Mouse (Mus musculus) left cerebral cortex, adult 11 months (tissue): ENCODE measurements around the gene Usp36.

ENCODE experiments used
- DNase-seq: peaks from one replicate; pipeline ENCODE4 v3.0.0; 2022; ENCODE audit warnings: low spot score

Usp36 gene

DNA sequence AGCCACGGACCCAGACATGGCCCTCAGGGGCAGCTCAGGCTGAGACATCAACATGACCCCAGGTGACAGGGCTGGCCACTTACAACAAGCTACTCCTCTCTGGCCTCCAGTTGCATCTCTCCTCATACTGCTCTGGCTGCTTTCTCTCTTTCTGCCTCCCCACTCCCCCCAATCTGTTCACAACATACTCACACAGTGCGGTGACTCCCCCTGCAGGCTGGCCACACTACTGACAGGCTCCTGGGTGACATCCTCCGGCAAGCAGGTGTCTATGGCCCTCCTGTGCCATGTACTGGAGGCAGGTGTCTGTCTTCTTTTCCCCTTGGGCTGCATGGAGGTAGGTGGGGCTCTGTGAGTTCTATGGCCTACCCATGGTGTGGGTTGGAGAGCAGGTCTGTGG is 7.9 kb upstream of the Usp36 start:
- no peak for DNase-seq

DNA sequence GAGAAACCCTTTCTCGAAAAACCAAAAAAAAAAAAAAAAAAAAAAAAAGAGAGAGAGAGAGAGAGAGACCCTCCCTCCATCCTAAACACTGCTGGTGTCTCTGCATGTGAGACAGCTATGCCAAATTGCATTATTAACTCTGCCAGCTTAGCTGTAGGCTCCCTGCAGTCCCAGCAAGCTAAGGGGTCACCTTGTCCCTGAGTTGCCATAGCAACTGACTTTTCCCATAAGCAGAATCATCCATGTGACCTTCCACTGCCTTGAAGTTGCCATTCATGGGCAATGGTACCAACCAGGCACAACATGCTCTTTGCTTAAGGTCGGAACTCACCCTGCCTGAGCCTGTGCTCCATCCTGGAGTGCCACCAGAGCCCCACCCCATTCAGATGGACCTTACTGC is 5.0 kb upstream of the Usp36 start:
- no peak for DNase-seq

DNA sequence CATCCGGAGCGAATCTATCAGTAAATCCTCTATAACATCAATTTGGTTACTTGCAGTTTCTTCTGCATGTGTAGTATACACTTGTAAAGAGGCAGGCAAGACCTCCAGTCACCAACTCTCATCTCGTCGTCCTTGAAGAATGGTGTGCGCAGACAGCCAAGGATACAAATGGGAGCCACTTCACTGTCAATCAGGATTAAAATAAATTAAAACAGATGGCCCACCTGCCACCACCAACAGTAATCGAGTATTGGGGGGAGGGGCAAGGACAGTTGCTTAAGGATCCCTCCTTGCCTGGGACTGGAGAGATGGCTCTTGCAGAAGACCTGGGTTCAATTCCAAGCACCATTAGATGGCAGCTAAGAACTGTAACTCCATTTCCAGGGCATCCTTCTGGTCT is 2.6 kb upstream of the Usp36 start:
- no peak for DNase-seq

DNA sequence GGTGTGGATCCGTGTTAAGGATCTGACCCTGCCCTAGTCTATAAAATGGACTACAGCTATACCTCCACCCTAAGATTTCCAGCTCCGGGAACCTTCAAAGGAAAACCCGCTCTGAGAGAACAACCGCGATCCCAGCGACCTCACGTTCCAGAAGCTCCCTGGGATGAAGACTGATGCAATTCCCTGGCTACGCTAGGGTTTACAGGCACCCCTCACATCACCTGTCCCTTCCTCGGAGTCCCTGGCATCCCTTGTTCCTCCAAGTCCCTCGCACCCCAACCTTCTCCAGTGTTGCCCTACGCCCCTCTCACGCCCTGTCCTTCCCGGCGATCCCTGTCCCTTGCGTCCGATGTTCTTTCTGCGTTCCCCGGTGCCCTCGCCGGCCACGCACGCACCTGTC is 482 bp downstream of the Usp36 start:
- DNase-seq, result no peak

DNA sequence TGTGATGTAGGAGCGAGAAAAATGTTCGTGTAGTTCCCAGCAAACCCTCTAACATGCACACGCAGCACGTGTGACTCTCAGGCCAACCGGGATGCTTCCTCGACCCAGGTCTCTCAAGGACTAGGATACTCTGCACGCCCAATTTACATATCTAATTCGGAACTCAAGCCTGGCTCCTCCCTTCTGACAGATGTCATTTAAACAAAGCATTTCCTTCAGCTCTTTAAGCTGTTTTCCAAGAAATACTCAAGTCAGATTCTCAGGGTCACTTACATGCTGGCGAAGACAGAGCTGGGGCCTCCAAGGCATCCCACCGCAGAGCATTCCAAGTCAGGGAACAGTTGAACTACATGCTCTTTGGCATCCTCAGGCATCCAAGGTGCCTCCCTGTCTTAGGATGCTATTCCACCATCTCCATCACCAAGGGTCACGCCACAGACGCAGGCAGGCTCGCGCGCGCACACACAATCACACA is 970 bp downstream of the Usp36 start:
- no peak for DNase-seq

DNA sequence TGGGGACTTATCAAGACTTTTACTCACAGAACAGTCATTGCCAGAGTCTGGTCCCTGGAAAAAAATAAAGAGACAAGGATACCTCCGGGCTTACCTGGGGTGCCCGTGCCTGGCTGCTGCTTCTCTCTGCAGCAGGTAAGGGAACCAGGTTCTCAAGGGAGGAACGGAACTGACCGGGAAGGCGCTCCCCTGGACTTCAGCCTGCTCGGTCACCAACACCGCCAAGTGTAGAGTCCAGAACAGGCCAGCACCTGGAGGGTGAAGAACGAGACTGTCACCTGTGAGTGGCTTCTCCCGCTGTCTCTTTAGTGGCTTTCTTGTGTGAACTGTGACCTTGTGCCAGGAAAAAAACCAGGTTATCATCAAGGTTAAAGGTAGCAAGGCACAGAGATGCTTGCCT is 2.5 kb downstream of the Usp36 start:
- DNase-seq, result no peak

DNA sequence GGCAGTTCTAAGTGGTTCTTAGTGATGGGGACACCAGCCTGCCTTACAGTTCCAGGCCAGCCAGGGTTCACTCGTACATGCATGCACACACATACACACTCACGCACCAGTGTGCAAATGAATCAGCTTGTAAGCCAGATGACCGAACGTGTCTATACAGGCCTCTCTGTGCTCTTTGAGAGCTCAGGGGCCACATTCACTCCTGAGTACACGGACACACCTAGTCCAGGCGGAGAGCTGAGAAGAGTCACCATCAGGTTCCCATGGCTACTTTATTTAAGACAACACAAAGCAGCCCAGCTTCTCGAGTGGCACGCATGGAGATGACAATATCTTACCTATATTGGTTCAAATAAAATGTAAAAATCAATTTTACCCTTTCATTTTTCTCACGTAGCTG is 3.6 kb downstream of the Usp36 start:
- no peak for DNase-seq

DNA sequence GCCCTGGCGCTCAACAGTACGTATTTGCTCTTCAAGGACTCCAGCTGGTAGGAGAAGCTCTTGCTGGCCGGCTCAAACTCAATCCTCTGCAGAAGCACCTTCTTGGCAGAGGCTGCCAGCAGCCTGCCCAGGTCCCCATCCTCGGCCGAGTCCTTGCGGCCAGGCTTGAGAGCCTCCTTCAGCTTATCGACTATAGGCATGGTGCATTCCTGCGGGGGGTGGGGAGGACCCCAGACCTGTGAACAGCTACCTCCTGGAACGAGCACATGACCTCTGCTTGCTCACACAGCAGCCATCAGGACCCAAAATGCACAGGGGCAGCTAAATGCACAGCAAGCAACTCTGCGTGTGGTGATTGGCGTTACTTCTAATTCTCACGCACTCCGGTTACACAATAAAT is 4.3 kb downstream of the Usp36 start:
- no peak for DNase-seq

DNA sequence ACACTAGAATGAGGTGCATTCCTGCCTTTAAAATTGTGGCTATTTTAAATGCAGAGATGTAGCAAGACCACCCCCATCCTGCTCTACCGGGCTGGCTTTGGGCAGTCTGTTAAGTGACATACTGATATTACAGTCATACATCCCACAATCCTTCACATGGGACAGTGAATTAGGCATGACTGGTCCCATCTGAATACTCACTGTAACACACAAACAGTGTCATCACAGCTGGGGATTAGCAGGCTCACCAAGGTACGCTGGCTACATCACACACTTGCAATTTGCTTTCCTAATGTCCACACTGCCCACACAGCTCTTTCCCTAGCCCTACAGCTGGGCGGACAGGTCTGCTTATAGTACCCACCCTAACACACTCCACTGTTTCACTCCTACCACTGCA is 9.8 kb downstream of the Usp36 start:
- DNase-seq, result no peak

DNA sequence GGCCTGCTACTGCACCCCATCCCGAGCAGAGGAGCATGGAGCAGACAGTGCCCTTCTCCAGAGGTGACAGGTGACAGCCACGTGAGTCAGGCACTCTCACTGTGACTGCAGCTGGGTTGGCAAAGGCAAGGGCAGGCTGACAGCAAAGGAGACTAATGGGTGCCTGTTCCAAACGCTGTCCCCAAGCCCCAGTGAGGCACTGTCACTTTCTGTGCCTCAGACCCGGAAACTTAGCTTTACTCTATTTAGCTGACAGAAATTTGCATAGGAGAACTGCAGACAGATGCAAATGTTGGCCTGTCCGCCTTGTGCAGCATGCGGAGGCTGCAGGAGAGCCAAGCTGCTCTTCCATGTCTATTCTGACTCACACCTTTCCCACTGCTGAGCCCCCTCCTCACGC is 13.7 kb downstream of the Usp36 start:
- DNase-seq, result no peak

DNA sequence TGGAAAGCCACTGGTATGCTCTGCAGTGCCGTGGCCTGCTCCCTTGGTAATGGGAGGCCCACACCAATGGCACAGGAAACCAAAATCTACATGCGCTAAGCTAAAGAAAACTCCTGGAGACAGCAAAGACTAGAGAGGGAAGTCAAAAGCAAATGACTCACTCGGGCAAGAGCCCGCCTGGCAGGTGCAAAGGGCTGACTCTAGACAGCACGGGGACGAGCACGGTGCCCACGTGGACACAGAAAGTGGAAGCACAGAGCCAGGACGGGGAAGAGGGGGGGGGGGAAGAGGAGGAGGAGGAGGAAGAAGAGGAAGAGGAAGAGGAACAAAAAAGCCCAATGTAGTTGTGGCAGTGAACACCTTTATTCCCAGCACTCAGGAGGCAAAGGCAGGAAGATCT is 15.0 kb downstream of the Usp36 start:
- DNase-seq, result no peak

DNA sequence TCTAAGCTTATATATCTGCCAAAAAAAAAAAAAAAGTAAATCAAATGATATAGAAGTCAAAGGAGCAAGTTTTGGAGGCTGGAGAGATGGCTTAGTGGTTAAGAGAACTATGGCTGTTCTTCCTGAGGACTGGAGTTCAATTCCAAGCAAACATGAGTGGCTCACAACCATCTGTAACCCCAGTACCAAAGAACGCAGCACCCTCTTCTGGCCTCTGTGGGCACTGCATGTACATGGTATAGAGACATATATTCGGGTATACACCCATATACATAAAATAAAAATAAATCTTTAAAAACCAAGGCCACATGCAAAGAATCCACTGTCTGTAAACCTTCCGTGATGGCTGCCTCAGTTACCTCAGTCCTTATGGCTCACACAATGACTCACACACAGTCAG is 20.2 kb downstream of the Usp36 start:
- DNase-seq, result no peak

DNA sequence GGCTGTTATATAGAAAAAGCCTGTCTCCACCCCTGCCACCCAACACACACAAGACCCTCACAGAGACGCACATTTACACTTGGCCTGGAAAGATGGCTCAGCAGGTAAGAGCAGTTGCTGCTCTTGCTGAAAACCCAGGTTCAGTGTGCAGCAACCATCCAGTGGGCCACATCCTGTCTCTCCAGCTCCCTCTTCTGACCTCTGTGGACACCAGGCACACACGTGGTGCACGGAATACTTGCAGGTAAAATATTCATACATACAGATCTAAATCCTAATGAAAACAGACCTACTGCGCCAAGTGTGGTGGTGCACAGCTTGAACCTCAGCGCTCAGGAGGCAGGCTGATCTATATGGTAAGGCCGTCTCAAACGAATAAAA is 23.4 kb downstream of the Usp36 start:
- no peak for DNase-seq

DNA sequence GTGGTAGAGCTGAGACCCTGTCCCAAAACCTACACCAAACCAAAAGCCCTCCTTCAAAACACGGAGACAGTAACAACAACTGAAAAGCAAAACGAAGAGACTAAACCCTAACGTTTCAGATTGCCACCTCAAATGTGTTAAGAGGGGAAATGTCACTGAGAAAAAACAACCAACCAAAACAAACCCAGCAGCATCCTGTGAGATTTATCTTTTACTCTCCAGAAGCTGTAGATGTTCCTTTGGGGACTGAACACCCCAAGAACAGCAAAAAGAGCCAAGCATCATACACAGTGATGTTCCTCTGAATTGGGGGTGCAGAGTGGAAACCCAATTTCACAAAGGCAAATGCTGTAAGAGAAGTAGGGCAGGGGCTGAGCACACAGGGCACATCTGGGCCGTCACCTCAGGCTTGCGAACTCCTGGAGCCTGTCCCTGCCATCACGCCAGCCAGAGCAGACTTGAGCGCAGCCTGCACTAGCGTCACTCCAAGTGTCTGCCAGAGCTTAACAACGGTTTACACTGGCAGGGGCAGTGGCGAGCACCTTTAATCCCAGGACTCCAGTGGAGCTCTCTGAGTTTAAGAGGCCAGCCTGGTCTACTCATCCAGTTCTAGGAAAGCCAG is 23.9 kb downstream of the Usp36 start:
- no peak for DNase-seq

DNA sequence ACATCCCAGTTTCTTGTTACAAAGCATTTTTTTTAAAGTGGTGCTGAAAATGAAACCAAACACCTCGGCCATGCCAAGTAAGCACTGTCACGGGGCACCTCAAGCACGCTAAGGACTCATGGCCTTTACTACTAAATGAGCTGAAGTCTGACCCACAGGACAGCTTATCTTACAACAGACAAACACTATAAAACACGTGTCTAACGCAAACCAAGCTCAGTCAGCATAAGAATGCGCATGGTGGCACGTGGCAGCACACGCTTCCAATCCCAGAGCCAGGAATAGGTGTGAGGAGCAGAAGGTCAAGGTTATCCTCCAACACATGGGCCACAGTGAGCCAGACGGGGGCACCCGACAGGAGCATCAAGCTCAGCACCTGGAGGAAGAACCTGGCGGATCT is 24.4 kb downstream of the Usp36 start:
- DNase-seq, result no peak

DNA sequence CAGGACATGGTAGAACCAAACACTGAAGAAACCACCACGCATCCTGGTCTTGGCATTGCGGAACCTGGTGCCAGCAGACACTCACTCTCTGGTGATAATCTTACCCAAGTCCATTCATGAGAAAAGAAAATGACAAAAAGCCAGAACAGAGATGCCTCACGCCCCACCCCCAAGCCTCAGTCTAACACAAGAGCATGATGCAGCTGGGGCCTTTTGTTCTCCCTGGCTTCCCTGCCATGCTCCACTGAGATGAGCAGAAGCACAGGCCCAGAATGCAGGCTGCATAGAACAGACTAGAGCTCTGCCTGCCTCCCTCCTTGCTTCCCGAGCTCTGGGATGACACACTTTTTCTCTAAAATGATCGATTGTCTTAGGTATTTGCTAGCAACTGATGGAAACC is 26.9 kb downstream of the Usp36 start:
- peak; percentile 28 for DNase-seq

DNA sequence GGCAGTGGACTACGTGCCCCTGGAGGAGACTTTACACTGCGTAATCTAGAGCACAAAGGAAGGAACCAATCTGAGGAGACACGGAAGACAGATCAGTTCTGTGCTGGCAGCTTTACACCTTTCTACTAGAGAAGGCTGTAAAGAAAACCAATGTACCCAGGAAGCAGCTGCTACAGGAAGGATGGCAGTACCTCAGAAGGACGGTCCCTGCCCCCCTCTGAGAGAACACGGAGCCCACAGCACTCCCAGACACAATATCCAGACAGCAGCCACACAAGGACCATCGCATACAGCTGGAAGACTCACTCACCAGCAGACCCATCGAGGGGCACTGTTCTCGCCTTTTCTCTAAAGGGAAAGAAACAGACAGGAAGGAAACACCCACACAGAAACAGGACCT is 30.0 kb downstream of the Usp36 start:
- DNase-seq, result no peak

DNA sequence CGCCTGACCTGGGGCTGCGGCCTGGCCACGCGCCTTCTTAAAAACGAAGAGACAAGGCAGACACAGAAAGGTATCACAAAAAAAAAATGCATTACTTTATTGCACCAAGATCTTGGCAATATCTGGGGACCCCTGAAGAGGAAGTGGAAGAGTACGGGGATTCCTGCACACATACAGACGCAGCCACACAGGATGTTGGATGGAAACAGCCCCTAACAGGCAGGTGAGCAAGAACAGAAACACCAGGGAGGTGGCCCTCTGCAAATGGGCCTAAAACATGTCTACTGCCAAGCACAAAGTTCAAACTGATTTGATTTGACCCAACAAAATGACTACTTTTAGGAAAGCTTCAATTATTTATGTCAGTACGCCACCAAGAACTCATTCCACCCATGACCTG is 30.5 kb downstream of the Usp36 start:
- DNase-seq, result no peak

DNA sequence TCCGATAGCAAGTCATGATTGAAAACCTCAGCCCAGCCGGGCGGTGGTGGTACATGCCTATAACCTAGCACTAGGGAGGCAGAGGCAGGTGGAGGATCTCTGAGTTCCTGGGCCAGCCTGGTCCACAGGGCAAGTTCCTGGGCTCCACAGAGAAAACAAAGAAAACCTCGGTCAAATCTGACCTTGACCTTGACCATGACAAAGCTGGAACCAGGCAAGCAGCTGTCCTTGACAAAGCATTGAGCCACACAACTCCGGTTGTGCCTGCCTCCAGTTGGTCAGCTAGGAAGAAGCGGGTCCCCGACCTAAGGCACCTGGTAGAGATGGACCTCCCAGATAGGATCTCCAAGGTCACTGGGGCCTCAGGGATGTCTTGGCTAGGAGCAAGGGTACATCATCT is 33.7 kb downstream of the Usp36 start:
- DNase-seq, result no peak

DNA sequence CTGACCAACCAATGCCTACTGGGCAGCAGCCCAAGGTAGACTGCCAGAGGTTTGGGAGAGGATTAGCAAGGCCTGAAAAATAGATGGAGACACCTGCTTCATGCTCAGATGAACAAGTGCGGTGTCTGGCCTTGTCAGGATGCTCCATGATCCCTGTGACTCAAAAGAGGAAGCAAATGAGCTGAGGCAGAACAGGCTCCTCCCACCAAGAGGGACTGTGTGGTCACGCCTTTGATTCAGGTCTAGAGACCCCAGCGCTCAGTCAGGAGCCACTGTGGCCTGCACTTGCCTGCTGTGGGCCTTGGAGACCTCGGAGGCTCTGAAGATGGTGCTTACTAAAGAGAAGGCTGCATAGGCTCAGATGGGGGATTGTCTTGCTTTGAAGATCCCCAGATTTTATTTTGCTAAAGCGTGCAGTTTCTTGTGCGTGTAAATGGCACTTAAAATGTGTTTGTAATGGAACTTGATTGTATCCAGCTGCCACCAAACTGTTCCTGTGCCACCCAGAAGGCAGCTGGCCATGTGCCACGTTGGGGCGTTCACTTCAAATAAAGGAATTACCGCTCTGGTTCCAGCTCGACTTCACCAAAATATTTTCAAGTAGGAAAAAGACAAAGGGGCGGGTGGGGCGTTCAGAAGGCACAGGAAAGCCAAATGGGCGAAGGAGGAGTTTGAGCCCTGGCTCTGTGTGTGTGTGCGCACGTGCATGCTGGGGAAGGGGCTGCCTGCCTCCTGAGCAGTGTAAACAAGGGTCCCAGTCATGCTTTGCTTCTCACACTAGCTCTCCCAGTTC is 35.7 kb downstream of the Usp36 start:
- no peak for DNase-seq

DNA sequence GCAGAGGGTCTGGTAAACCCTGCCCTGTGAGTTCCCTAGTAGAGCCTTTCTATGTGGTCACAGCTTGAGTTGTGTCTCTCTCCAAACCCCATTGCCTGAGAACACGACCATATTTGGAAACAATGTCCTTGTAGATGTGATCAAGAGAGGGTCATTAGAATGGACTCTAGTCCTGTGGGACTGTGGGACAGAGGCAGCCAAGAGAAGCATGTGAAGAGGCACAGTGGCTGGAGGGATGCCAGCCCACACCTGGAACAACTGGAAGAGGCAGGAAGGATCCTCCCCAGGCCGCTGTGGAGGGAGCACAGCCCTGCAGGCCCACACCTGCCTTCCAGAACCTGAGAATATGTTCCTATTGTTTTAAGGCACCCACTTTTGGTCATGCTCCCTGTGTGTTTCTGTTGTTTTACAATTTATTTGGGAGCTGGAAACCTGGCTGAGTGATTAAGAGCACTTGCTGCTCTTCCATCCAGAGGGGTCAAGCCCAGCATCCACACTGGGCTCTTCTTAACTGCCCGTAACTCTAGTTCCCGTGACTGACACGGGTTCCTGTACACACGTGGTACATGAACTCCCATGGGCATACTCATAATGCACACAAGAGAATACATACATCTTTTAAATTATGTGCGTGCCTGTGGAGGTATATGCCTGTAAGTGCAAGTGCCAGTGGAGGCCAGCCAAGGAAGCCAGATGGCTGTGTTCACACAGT is 36.4 kb downstream of the Usp36 start:
- no peak for DNase-seq

DNA sequence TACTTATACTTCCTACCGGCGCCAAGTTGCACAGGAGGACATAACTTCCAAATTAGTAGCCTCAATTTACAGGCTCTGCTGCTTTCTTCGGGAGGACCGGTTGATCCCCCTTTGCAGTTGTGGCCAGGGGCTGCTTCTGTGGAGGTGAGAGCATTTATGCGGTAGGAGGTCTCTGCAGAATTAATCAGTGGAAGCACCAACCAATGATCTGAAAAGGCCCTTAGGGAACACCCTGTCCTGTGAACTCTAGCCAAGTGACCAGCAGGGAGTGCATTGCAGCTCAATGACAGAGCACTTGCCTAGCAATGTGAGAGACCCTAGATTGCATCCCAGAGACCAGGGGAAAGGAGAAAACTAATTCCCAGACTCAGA is 41.0 kb downstream of the Usp36 start:
- no peak for DNase-seq
